Mouse (Mus musculus) liver, embryonic 14.5 days (tissue): ENCODE results near the gene Ubap2. TPM values are rescaled to one million over a fixed set of nuclear protein-coding genes. Genes with fewer than 3 reads are reported as not detected.

ENCODE experiments used
- ATAC-seq: fragments of 200-750 bp; cut with Nextera tagmentation; 2 replicates; pipeline ENCODE4 v1.8.0; 2017; ENCODE audit warnings: moderate number of reproducible peaks, mild to moderate bottlenecking, moderate library complexity; ENCODE audit not compliant: insufficient read depth
- DNase-seq, 3 experiments: peaks; one replicate each; pipeline ENCODE4 v3.0.0-alpha.2; 2012 to 2013; ENCODE audit warnings: low read depth in 3 of 3, low spot score in 3 of 3
- H3K27ac ChIP-seq: fragments of 300-500 bp; sonication (generic); 2 replicates; pipeline ENCODE4 v1.5.1; 2014; ENCODE audit warnings: moderate library complexity, mild to moderate bottlenecking, control low read depth, inconsistent platforms
- H3K27me3 ChIP-seq: fragments of 300-500 bp; sonication (generic); 2 replicates; pipeline ENCODE4 v1.6.1; 2014; ENCODE audit warnings: mild to moderate bottlenecking, low read length, moderate library complexity; ENCODE audit not compliant: control insufficient read depth, insufficient read depth
- H3K36me3 ChIP-seq: fragments of 300-500 bp; sonication (generic); replicated peaks from 2 replicates; pipeline ENCODE4 v1.6.1; 2014; ENCODE audit warnings: low read depth; ENCODE audit not compliant: control insufficient read depth, insufficient read depth
- H3K4me1 ChIP-seq, 2 experiments: fragments of 200-500 bp in 1 of 2; fragments of 300-500 bp in 1 of 2; sonication (generic) in 1 of 2; replicated peaks; 2 replicates each; pipeline ENCODE4 v1.6.1; 2012 to 2014; ENCODE audit warnings: antibody characterized with exemption in 1 of 2, inconsistent platforms in 1 of 2, low read length in 1 of 2; ENCODE audit not compliant: control insufficient read depth in 2 of 2, insufficient read depth in 2 of 2
- H3K4me2 ChIP-seq: fragments of 300-500 bp; sonication (generic); 2 replicates; pipeline ENCODE4 v1.6.1; 2014; ENCODE audit warnings: low read depth, mild to moderate bottlenecking, control low read depth, moderate library complexity
- H3K4me3 ChIP-seq, 2 experiments: fragments of 200-500 bp in 1 of 2; fragments of 300-500 bp in 1 of 2; sonication (generic) in 1 of 2; 2 replicates each; pipeline ENCODE4 v1.5.1; 2012 to 2014; ENCODE audit warnings: low read depth in 2 of 2, low read length in 2 of 2, mild to moderate bottlenecking in 2 of 2, control low read depth in 1 of 2, inconsistent platforms in 1 of 2, moderate library complexity in 1 of 2; ENCODE audit not compliant: insufficient read depth in 1 of 2
- H3K9ac ChIP-seq: fragments of 300-500 bp; sonication (generic); replicated peaks from 2 replicates; pipeline ENCODE4 v1.6.1; 2014; ENCODE audit warnings: mild to moderate bottlenecking, control low read depth, moderate library complexity
- H3K9me3 ChIP-seq: fragments of 300-500 bp; sonication (generic); 2 replicates; pipeline ENCODE4 v1.6.1; 2016; ENCODE audit warnings: low read length, mixed read lengths; ENCODE audit not compliant: control insufficient read depth
- CTCF ChIP-seq: IDR thresholded peaks from 2 replicates; pipeline ENCODE4 v1.5.1; 2016; ENCODE audit warnings: antibody characterized with exemption, low read depth, control low read depth
- EP300 ChIP-seq: IDR thresholded peaks from 2 replicates; pipeline ENCODE4 v1.6.1; 2016; ENCODE audit warnings: antibody characterized with exemption, low read depth
- WGBS: fragments of 180-500 bp; shearing (Covaris S2); extraction: QIAGEN DNeasy Blood & Tissue Kit; methylation state at CpG from one replicate; pipeline ENCODE4 v1.1.7; 2014; ENCODE audit not compliant: insufficient replicate concordance; 5-methylcytosine and 5-hydroxymethylcytosine counted together
- polyA plus RNA-seq, 2 experiments: library from polyadenylated mRNA; depleted of rRNA in 1 of 2; stranded (reverse) in 1 of 2; unstranded in 1 of 2; fragments of >200 nt; fragmentation: Nextera tagmentation in 1 of 2; extraction: Ambion mirVana in 1 of 2; gene quantifications; 2 replicates each; pipeline versions ENCODE4 v1.2.1 to v1.2.3; 2012 to 2014

Gene Ubap2
- polyA plus RNA-seq (2012; rRNA removed): 17.7 and 18.9 TPM in 2 replicates
- 17.2 and 24.8 TPM in 2 replicates for polyA plus RNA-seq (2014; fragmentation: Nextera tagmentation; extraction: Ambion mirVana)

DNA sequence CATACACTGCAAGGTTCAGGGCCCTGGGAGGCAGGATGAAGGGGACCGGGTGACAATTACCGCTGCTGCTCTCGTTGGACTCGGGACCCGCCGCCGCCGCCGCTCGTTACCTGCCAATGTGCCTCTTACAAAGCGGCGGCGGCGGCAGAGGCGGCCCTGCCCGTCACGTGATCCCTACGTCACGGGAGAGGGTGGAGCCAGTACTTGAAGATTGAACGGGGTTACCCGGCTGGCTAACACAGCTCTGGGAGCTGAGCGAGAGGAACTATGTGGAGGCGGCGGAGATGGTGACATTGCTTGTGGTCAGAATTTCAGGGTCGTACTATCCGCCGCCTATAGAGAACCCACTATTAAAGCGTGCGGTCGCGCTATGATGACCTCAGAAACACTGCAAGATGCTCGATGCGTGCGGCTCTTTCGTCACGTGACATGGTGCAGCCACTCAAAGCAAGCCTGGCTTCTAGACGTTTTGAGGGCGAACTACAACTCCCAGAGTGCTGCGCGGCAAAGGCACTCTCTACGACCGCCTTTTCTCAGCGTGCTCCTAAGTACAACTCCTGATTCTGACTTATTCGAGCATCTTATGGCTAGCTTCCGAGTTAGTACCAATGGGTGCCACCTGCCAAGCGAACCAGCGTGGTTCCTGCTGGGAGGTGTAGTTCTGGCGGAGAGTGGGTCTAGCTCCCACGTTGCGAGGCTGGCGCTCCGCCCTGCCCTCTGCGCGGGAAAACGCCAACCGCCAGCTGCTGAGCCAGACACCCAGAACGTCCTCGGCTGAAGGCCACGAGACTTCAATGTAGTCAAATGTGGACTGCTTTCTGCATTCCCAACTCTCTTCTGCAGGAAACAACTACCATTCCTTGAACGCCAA, at the start of gene Ubap2:
TSS of gene Ubap2 (minus strand) at position 165 of the 871 bp plus-strand sequence.
- Histone ChIP-seq H3K27me3 (no peaks in the 10 kb centered on the region), H3K27ac (peak within 1 kb of the TSS; percentile 89), H3K9me3 (no peaks in the 10 kb centered on the region), H3K4me1 (peaks cover 25% of the 10 kb centered on the region in 2 experiments), H3K4me2 (peak within 1 kb of the TSS; percentile 85), H3K4me3 (peak within 1 kb of the TSS; percentile 88 to 96), H3K9ac (peak within 1 kb of the TSS; percentile 98), H3K36me3 (peaks cover 11% of the 10 kb centered on the region)
- WGBS: under 1% methylated on average over 60 of the region's 60 CpGs
- peak; percentile 95 for ATAC-seq
- TF ChIP-seq CTCF (no peak), EP300 (peak; percentile 35)
- DNase-seq: peak; percentile 98 to 99 (median 98)

GRCm38 (mm10) chr4:41320971-41321370, 46.0 kb upstream of the Ubap2 start:
- no peak overlapping the region for H3K9ac ChIP-seq
- H3K4me3 ChIP-seq: no peak overlapping the region
- DNase-seq (no peak), ATAC-seq (no peak)
- H3K27ac ChIP-seq: no peak overlapping the region
- no peaks in the 10 kb centered on the region for H3K27me3 ChIP-seq
- 57% methylated on average over 4 of the region's 4 CpGs for WGBS
- no peaks in the 10 kb centered on the region for H3K9me3 ChIP-seq
- peaks cover 0 to 4% of the 10 kb centered on the region in 2 experiments; a peak in 1 of 4 replicates for H3K4me1 ChIP-seq
- H3K36me3 ChIP-seq: no peaks in the 10 kb centered on the region
- TF ChIP-seq CTCF (no peak), EP300 (no peak)
- H3K4me2 ChIP-seq: no peak overlapping the region

DNA sequence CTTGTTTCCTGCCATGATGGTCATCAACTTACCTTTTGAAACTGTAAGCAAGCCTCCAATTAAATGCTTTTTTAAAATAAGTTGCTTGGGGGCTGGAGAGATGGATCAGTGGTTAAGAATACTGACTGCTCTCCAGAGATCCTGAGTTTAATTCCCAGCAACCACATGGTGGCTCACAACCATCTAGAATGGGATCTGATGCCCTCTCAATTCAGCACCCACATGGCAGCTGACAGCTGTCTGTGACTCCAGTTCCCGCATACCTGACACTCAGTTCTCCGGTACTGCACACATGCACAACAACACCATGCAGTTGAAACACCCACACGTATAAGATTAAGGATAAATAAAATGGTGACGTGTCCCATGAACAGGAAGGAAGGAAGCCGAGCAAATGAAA, 43.3 kb upstream of the Ubap2 start:
- Histone ChIP-seq H3K27me3 (no peaks in the 10 kb centered on the region), H3K4me3 (no peak overlapping the region), H3K4me1 (peaks cover 9 to 11% of the 10 kb centered on the region in 2 experiments), H3K36me3 (peaks cover under 1% of the 10 kb centered on the region), H3K4me2 (no peak overlapping the region), H3K27ac (no peak overlapping the region), H3K9me3 (no peaks in the 10 kb centered on the region), H3K9ac (no peak overlapping the region)
- 74% methylated on average over 5 of the region's 5 CpGs for WGBS
- no peak for ATAC-seq
- TF ChIP-seq EP300: no peak
- TF ChIP-seq CTCF: no peak
- no peak for DNase-seq

DNA sequence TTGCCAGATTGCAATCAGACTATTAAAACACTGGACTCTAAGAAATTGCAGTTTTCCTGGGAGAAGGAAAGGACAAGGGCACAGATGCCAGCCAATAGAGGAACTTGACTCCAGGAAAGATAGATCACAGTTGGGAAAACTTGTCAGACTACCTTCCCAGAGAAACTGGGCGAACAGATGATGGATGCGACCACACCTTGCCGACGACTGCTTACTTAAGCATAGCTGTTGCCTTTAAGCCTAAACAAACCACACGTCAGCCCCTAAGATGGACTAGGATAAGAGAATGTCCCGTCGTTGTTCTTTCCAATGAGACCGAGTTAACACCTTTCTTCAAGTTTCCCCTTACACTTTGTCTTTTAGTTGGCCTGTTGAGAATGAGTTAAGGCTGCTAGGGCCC, 40.2 kb upstream of the Ubap2 start:
- Histone ChIP-seq H3K27ac (peak overlapping the region; percentile 49), H3K9me3 (no peaks in the 10 kb centered on the region), H3K4me1 (peaks cover 22 to 24% of the 10 kb centered on the region in 2 experiments), H3K4me2 (peak overlapping the region; percentile 90), H3K4me3 (peak overlapping the region; percentile 63 to 92), H3K36me3 (peaks cover 32% of the 10 kb centered on the region), H3K9ac (peak overlapping the region; percentile 55), H3K27me3 (no peaks in the 10 kb centered on the region)
- 43% methylated on average over 8 of the region's 8 CpGs for WGBS
- ATAC-seq: no peak
- TF ChIP-seq CTCF (no peak), EP300 (no peak)
- DNase-seq: no peak
